Mouse (Mus musculus): ENCODE data around the gene Chmp6.

DNA sequence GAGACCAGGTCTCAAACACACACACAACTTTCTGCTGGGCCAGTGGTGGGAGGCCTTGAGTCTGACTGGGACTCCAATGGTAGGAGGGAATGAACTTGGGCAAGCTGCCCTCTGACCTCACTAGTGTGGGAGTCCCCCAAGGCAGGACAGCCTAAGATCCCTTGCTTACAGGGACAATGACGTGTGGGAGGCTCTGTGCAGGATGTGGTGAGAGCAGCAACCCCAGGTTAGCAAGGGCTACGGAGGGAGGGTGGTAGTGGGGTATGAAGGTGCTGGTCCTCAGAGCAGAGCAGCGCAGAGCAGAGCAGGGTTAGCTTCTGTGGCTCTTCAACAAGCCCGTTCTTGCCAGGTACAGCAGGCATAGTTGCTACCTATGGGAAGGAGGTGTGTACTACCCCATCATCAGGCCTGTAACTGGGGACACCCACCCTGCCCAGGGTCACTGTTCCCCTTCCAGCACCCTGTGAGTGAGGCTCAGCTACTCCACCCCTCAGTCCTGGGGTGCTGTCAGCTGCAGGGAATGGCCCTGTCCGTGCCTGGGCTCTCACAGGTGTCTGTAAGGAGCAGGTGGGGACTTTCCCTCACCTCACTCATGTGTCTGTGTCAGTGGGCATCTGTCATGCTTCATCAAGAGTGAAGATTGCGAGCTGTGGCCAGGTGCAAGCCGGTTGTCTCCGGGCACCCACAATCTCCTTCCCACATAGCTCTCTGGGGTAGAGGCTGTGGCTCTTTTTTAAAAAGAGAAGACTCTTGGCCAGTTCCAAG is 20.8 kb downstream of the Chmp6 start:
- no peak for TF ChIP-seq CTCF (conservative IDR thresholded peaks at IDR 0.05; ENCODE audit: low read length)
- TF ChIP-seq NANOG (IDR thresholded peaks at IDR 0.05; ENCODE audit: borderline replicate concordance, low read length), result no peak

Data from E14TG2a.4 (cell line).